In the genomic region with DNA sequence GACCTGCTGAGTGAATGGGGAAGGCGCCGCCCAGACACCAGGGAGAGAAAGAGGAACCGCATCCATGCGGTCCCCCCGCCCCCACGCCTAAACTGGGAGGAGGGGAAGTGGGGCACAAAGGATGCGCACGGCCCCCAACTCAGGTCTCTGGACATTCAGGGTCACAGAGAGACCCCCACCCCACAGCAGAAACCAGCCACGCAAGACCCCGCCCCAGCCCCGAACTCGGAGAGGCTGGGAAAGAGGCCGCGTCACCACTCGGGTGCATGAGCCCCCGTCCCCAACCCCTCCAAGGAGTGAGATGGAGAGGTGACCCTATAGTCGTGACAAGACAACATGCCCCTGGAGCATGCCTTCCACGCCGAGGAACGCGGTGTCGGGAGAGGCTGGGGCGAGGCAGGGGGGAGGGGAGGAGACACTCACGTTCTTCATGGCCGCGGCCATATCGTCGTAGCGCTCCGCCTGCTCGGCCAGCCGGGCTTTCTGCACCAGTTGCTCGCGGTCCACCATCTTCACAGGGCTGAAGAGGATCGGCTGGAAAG, we compare ENCODE assay signal across 8 mouse cellular contexts. TPM values are rescaled to one million over a fixed set of nuclear protein-coding genes. Genes with fewer than 3 reads are reported as not detected.
DNase-seq lines count a peak whose midpoint lies in the region; ATAC-seq and TF ChIP-seq lines count a peak whose summit lies in the region.

No protein-coding gene starts in this region.

- ATAC-seq in hindbrain, embryonic 14.5 days (ENCODE audit: low FRiP score) = peak; percentile 78

- peak overlapping the region; percentile 84 for H3K4me2 ChIP-seq in hindbrain, embryonic 14.5 days (replicated peaks)

- intact Hi-C loops in left cerebral cortex, postnatal 25 days (cut with DNase I) = loop anchor here (1.0 to 2.0 kb wide), 3 partner anchors 23 to 29 kb away; no protein-coding TSS in a partner anchor

- H3K36me3 ChIP-seq in hindbrain, embryonic 14.5 days (replicated peaks; ENCODE audit: control insufficient read depth, insufficient read depth) = peaks cover 30% of the 10 kb centered on the region
- H3K36me3 ChIP-seq in megakaryocyte, embryonic 14.5 days (replicated peaks; ENCODE audit: low read length) = peaks cover 35% of the 10 kb centered on the region
- peaks cover 14% of the 10 kb centered on the region for H3K36me3 ChIP-seq in spleen, adult 2 months (ENCODE audit: control insufficient read depth, insufficient read depth, low read length)

- no peaks in the 10 kb centered on the region for H3K9me3 ChIP-seq in hindbrain, embryonic 14.5 days (ENCODE audit: control insufficient read depth, low read length)
- no peaks in the 10 kb centered on the region for H3K9me3 ChIP-seq in megakaryocyte, embryonic 14.5 days

- no peaks in the 10 kb centered on the region for H3K27me3 ChIP-seq in hindbrain, embryonic 14.5 days (ENCODE audit: control insufficient read depth, insufficient read depth, low read length)
- no peaks in the 10 kb centered on the region for H3K27me3 ChIP-seq in megakaryocyte, embryonic 14.5 days (replicated peaks)
- H3K27me3 ChIP-seq in spleen, adult 2 months (ENCODE audit: control insufficient read depth, insufficient read depth, low read length) = no peaks in the 10 kb centered on the region

- peak overlapping the region; percentile 67 for H3K4me3 ChIP-seq in hindbrain, embryonic 14.5 days (replicated peaks; ENCODE audit: low read length)
- peak overlapping the region; percentile 100 for H3K4me3 ChIP-seq in megakaryocyte, embryonic 14.5 days (replicated peaks)
- H3K4me3 ChIP-seq in spleen, adult 2 months (ENCODE audit: extremely low read depth, insufficient read depth, insufficient read length) = peak overlapping the region; percentile 87

- peak overlapping the region; percentile 89 for H3K9ac ChIP-seq in hindbrain, embryonic 14.5 days

- WGBS in hindbrain, embryonic 14.5 days = under 1% methylated on average over 35 of the region's 35 CpGs
- 0% methylated on average over 35 of the region's 35 CpGs for WGBS in spleen, adult 2 months

- H3K4me1 ChIP-seq in hindbrain, embryonic 14.5 days (replicated peaks; ENCODE audit: control insufficient read depth, insufficient read depth, low read length) = peaks cover 30% of the 10 kb centered on the region
- H3K4me1 ChIP-seq in megakaryocyte, embryonic 14.5 days = peaks cover 47% of the 10 kb centered on the region
- H3K4me1 ChIP-seq in spleen, adult 2 months (ENCODE audit: control insufficient read depth, insufficient read depth, insufficient read length) = peaks cover 8% of the 10 kb centered on the region; the same call in 1 of the 2 replicates

- DNase-seq in urinary bladder, postnatal 14 days (ENCODE audit: low spot score) = peak; percentile 75
- no peak for DNase-seq in urinary bladder, adult 18-20 months (ENCODE audit: low spot score in 2 of 2)
- DNase-seq in cerebellum, postnatal 36 days = peak; percentile 61 to 72
- peak; percentile 54 for DNase-seq in gastrocnemius, adult 18-20 months (ENCODE audit: low spot score)
- peak; percentile 61 for DNase-seq in hindbrain, embryonic 14.5 days (ENCODE audit: low spot score)
- peak; percentile 74 to 78 for DNase-seq in left cerebral cortex, postnatal 25 days (ENCODE audit: low spot score in 2 of 2)
- DNase-seq in spleen, adult 2 months (ENCODE audit: low read depth in 1 of 2, low spot score in 2 of 2) = peak; percentile 26 to 75

- no peak for TF ChIP-seq POLR2A in spleen, adult 2 months (IDR thresholded peaks at IDR 0.05; ENCODE audit: low read depth, low read length)

- TF ChIP-seq CTCF in spleen, adult 2 months (IDR thresholded peaks at IDR 0.05; ENCODE audit: extremely low read depth, insufficient read depth, insufficient read length, insufficient replicate concordance) = no peak

- peak overlapping the region; percentile 98 for H3K27ac ChIP-seq in hindbrain, embryonic 14.5 days
- peak overlapping the region; percentile 94 for H3K27ac ChIP-seq in spleen, adult 2 months (ENCODE audit: insufficient read depth, low read length)

RNA-seq across cellular contexts. Expression of a gene that starts 0.4 kb away (rescaled TPM):
- total RNA-seq in gastrocnemius, adult 18-20 months (2021) = 100 to 1,000 TPM; 288 to 326 TPM
- 429 and 481 TPM in 2 replicates for polyA plus RNA-seq in hindbrain, embryonic 14.5 days (2014; fragmentation: Nextera tagmentation; extraction: Ambion mirVana)
- total RNA-seq in left cerebral cortex, postnatal 25 days (2021) = 1,000 to 10,000 TPM; 1,217 to 1,308 TPM
- 121 and 148 TPM in 2 replicates for polyA plus RNA-seq in megakaryocyte, embryonic 14.5 days (2012; ENCODE audit: insufficient read depth, low replicate concordance)
- 40.9 and 50.0 TPM in 2 replicates for polyA plus RNA-seq in spleen, adult 2 months (2012; rRNA removed)

RNA-seq across cellular contexts. Expression of a gene that starts 40.4 kb away (rescaled TPM):
- under 1 TPM; 0.57 to 0.95 TPM for total RNA-seq in gastrocnemius, adult 18-20 months (2021)
- 1.5 TPM in 2 replicates for polyA plus RNA-seq in hindbrain, embryonic 14.5 days (2014; fragmentation: Nextera tagmentation; extraction: Ambion mirVana)
- total RNA-seq in left cerebral cortex, postnatal 25 days (2021) = 1 to 10 TPM; 2.0 to 2.3 TPM
- 5.0 and 13.7 TPM in 2 replicates for polyA plus RNA-seq in megakaryocyte, embryonic 14.5 days (2012; ENCODE audit: insufficient read depth, low replicate concordance)
- 2.0 and 2.4 TPM in 2 replicates for polyA plus RNA-seq in spleen, adult 2 months (2012; rRNA removed)

RNA-seq across cellular contexts. Expression of a gene that starts 45.9 kb away (rescaled TPM):
- not detected for total RNA-seq in gastrocnemius, adult 18-20 months (2021)
- not detected in 2 replicates for polyA plus RNA-seq in hindbrain, embryonic 14.5 days (2014; fragmentation: Nextera tagmentation; extraction: Ambion mirVana)
- not detected for total RNA-seq in left cerebral cortex, postnatal 25 days (2021)
- not detected in 2 replicates for polyA plus RNA-seq in megakaryocyte, embryonic 14.5 days (2012; ENCODE audit: insufficient read depth, low replicate concordance)
- not detected in 2 replicates for polyA plus RNA-seq in spleen, adult 2 months (2012; rRNA removed)

RNA-seq across cellular contexts. Expression of a gene that starts 46.3 kb away (rescaled TPM):
- total RNA-seq in gastrocnemius, adult 18-20 months (2021) = 100 to 1,000 TPM; 239 to 482 TPM
- polyA plus RNA-seq in hindbrain, embryonic 14.5 days (2014; fragmentation: Nextera tagmentation; extraction: Ambion mirVana) = 10.3 and 10.6 TPM in 2 replicates
- 10 to 100 TPM; 16.9 to 19.7 TPM for total RNA-seq in left cerebral cortex, postnatal 25 days (2021)
- 0.79 TPM in 1 of 2 replicates, not detected in the other for polyA plus RNA-seq in megakaryocyte, embryonic 14.5 days (2012; ENCODE audit: insufficient read depth, low replicate concordance)
- polyA plus RNA-seq in spleen, adult 2 months (2012; rRNA removed) = 34.0 and 70.5 TPM in 2 replicates

Comparison
In these comparisons a context has a peak if more than half of its experiments do, and no peak if none do; other contexts are left out.
1. DNase-seq: peak in urinary bladder, postnatal 14 days (single experiment), cerebellum, postnatal 36 days (2 of 2), gastrocnemius, adult 18-20 months (single experiment), hindbrain, embryonic 14.5 days (single experiment), left cerebral cortex, postnatal 25 days (2 of 2) and spleen, adult 2 months (2 of 2); none in urinary bladder, adult 18-20 months (0 of 2).
2. Peak in every context shown above with its lines, with median percentiles within 50 percentile points of each other: H3K4me3 ChIP-seq.